Mouse (Mus musculus): ENCODE data around the gene Olfr450. TPM values are rescaled to one million over a fixed set of nuclear protein-coding genes. Genes with fewer than 3 reads are reported as not detected.

The Olfr450 gene
- polyA plus RNA-seq, 1 experiment from 2014 or later: not detected

Other genes with a start within 250 kb of the Olfr450 start
- gene Tcaf3, start 214.2 kb upstream of the Olfr450 start, polyA plus RNA-seq (2014; fragmentation: Nextera tagmentation; extraction: Ambion mirVana): not detected in 2 replicates
- gene Tcaf2, start 166.7 kb upstream of the Olfr450 start, polyA plus RNA-seq (2014; fragmentation: Nextera tagmentation; extraction: Ambion mirVana): 2.1 and 2.6 TPM in 2 replicates
- gene Tcaf1, start 101.9 kb upstream of the Olfr450 start, polyA plus RNA-seq (2014; fragmentation: Nextera tagmentation; extraction: Ambion mirVana): 161 and 162 TPM in 2 replicates
- gene Olfr453, start 72.6 kb upstream of the Olfr450 start, polyA plus RNA-seq (2014; fragmentation: Nextera tagmentation; extraction: Ambion mirVana): not detected in 2 replicates
- not detected in 2 replicates for gene Olfr38, start 55.5 kb upstream of the Olfr450 start, polyA plus RNA-seq (2014; fragmentation: Nextera tagmentation; extraction: Ambion mirVana)
- not detected in 2 replicates for gene Olfr452, start 26.8 kb upstream of the Olfr450 start, polyA plus RNA-seq (2014; fragmentation: Nextera tagmentation; extraction: Ambion mirVana)
- not detected in 2 replicates for gene Olfr449, start 22.4 kb downstream of the Olfr450 start, polyA plus RNA-seq (2014; fragmentation: Nextera tagmentation; extraction: Ambion mirVana)
- not detected in 2 replicates for gene Olfr448, start 78.5 kb downstream of the Olfr450 start, polyA plus RNA-seq (2014; fragmentation: Nextera tagmentation; extraction: Ambion mirVana)
- not detected in 2 replicates for gene Olfr447, start 96.9 kb downstream of the Olfr450 start, polyA plus RNA-seq (2014; fragmentation: Nextera tagmentation; extraction: Ambion mirVana)
- not detected in 2 replicates for gene Olfr446, start 109.4 kb downstream of the Olfr450 start, polyA plus RNA-seq (2014; fragmentation: Nextera tagmentation; extraction: Ambion mirVana)
- gene Olfr444, start 137.1 kb downstream of the Olfr450 start, polyA plus RNA-seq (2014; fragmentation: Nextera tagmentation; extraction: Ambion mirVana): not detected in 2 replicates